Mouse (Mus musculus) bone marrow, adult 2 months (tissue): ENCODE data around the gene Sap30.

ENCODE experiments used
- CTCF ChIP-seq: fragments of 200-500 bp; IDR thresholded peaks from 2 replicates; pipeline ENCODE4 v1.5.1; 2011; ENCODE audit warnings: low read length, control low read depth; ENCODE audit not compliant: control insufficient read depth, insufficient read depth
- POLR2A ChIP-seq: fragments of 200-500 bp; IDR thresholded peaks from 2 replicates; pipeline ENCODE4 v1.6.1; 2011; ENCODE audit warnings: low read depth, mild to moderate bottlenecking, control low read depth, low read length, borderline replicate concordance; ENCODE audit not compliant: control insufficient read depth

- no peak for TF ChIP-seq CTCF
- no peak for TF ChIP-seq POLR2A
These were observed 1.7 kb upstream of the Sap30 start for GRCm38 (mm10) chr8:57489366-57489765.
